Mouse (Mus musculus): ENCODE data around the gene Glt28d2.

Glt28d2 gene

DNA sequence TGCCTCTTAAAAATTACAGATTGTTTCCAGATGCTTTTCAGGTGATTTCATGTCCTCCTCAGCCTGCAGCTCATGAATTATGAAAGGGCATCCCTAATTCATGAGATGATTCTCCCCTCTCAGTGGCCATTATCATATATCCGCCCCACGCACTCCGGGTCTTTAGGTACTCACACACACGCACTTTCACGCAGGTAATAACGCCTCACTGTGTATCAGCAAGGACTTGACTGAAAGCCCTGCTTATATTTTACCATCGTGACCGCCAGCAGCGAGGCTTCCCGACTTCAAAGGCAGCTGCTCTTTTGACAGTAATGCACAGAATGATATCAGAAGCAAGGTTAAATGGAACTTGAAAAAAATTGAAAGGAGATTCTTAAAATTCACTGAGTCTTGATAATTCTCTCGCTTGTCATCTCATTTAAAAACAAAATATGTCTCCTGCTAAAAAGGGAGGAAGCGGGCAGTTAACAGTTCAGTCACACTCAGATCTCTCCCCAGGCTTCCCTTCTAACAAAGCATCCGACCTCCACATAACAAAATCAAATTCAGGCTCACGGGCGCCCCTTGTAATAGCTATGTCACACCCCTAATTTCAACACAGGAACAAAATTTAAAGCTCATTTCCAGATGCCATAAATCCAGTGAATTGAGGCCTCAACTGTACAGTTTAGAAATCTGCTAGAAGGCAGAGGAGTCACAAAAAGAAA lies 66.3 kb downstream of the Glt28d2 start:
- no peak for DNase-seq
